Mouse (Mus musculus): Measurements from ENCODE around the gene Unc80. TPM values are rescaled to one million over a fixed set of nuclear protein-coding genes. Genes with fewer than 3 reads are reported as not detected.

The Unc80 gene
- polyA plus RNA-seq, 1 experiment from 2014 or later: 1.4 TPM

GRCm38 (mm10) chr1:66649568-66649967, 181.4 kb downstream of the Unc80 start:
- no peaks in the 10 kb centered on the region for H3K36me3 ChIP-seq
- no peaks in the 10 kb centered on the region for H3K9me3 ChIP-seq
- H3K4me1 ChIP-seq: peaks cover 4% of the 10 kb centered on the region
- no peak for ATAC-seq (ENCODE audit: low FRiP score, low read depth)
- no peak overlapping the region for H3K9ac ChIP-seq
- H3K4me2 ChIP-seq (replicated peaks): no peak overlapping the region
- H3K4me3 ChIP-seq: no peak overlapping the region
- H3K27ac ChIP-seq: no peak overlapping the region
- WGBS: 86% methylated on average over 6 of the region's 6 CpGs
- no peaks in the 10 kb centered on the region for H3K27me3 ChIP-seq (replicated peaks)

GRCm38 (mm10) chr1:66650006-66650405, 181.8 kb downstream of the Unc80 start:
- H3K4me1 ChIP-seq: peaks cover 5% of the 10 kb centered on the region
- H3K4me3 ChIP-seq: no peak overlapping the region
- no peak overlapping the region for H3K9ac ChIP-seq
- WGBS: 69% methylated on average over 1 of the region's 1 CpGs
- H3K9me3 ChIP-seq: no peaks in the 10 kb centered on the region
- H3K27ac ChIP-seq: no peak overlapping the region
- no peaks in the 10 kb centered on the region for H3K36me3 ChIP-seq
- no peak for ATAC-seq (ENCODE audit: low FRiP score, low read depth)
- no peaks in the 10 kb centered on the region for H3K27me3 ChIP-seq (replicated peaks)
- no peak overlapping the region for H3K4me2 ChIP-seq (replicated peaks)

GRCm38 (mm10) chr1:66655119-66655746, 187.1 kb downstream of the Unc80 start:
- Histone ChIP-seq H3K4me1 (peaks cover 7% of the 10 kb centered on the region), H3K4me3 (no peak overlapping the region), H3K27me3 (replicated peaks) (no peaks in the 10 kb centered on the region), H3K9me3 (no peaks in the 10 kb centered on the region), H3K9ac (no peak overlapping the region), H3K36me3 (no peaks in the 10 kb centered on the region), H3K27ac (no peak overlapping the region), H3K4me2 (replicated peaks) (no peak overlapping the region)
- WGBS: 38% methylated on average over 4 of the region's 4 CpGs
- peak; percentile 99 for ATAC-seq (ENCODE audit: low FRiP score, low read depth)

GRCm38 (mm10) chr1:66655747-66656119, 187.6 kb downstream of the Unc80 start:
- peak; percentile 57; the same call in 1 of the 2 replicates for ATAC-seq (ENCODE audit: low FRiP score, low read depth)

GRCm38 (mm10) chr1:66671475-66671874, 203.3 kb downstream of the Unc80 start:
- 67% methylated on average over 7 of the region's 7 CpGs for WGBS

More at GRCm38 (mm10) chr1:66655747-66656119, 187.6 kb downstream of the Unc80 start:
- Histone ChIP-seq H3K27ac (no peak overlapping the region), H3K4me1 (peaks cover 7% of the 10 kb centered on the region), H3K36me3 (no peaks in the 10 kb centered on the region), H3K4me3 (no peak overlapping the region), H3K9ac (no peak overlapping the region), H3K27me3 (replicated peaks) (no peaks in the 10 kb centered on the region), H3K4me2 (replicated peaks) (no peak overlapping the region), H3K9me3 (no peaks in the 10 kb centered on the region)

GRCm38 (mm10) chr1:66672812-66673211, 204.6 kb downstream of the Unc80 start:
- ATAC-seq (ENCODE audit: low FRiP score, low read depth): no peak
- Histone ChIP-seq H3K27ac (no peak overlapping the region), H3K27me3 (replicated peaks) (no peaks in the 10 kb centered on the region), H3K9me3 (no peaks in the 10 kb centered on the region), H3K4me3 (no peak overlapping the region), H3K4me2 (replicated peaks) (no peak overlapping the region), H3K4me1 (no peaks in the 10 kb centered on the region), H3K36me3 (no peaks in the 10 kb centered on the region), H3K9ac (no peak overlapping the region)
- 90% methylated on average over 7 of the region's 7 CpGs for WGBS

More at GRCm38 (mm10) chr1:66671475-66671874, 203.3 kb downstream of the Unc80 start:
- Histone ChIP-seq H3K4me2 (replicated peaks) (no peak overlapping the region), H3K36me3 (no peaks in the 10 kb centered on the region), H3K9ac (no peak overlapping the region), H3K4me3 (no peak overlapping the region), H3K9me3 (no peaks in the 10 kb centered on the region), H3K4me1 (no peaks in the 10 kb centered on the region), H3K27ac (no peak overlapping the region), H3K27me3 (replicated peaks) (no peaks in the 10 kb centered on the region)
- no peak for ATAC-seq (ENCODE audit: low FRiP score, low read depth)

- no peaks in the 10 kb centered on the region for H3K27me3 ChIP-seq (replicated peaks)
- WGBS: 82% methylated on average over 14 of the region's 14 CpGs
- H3K4me2 ChIP-seq (replicated peaks): no peak overlapping the region
- H3K9me3 ChIP-seq: no peaks in the 10 kb centered on the region
- no peak overlapping the region for H3K9ac ChIP-seq
- no peak overlapping the region for H3K4me3 ChIP-seq
- H3K36me3 ChIP-seq: no peaks in the 10 kb centered on the region
- H3K27ac ChIP-seq: no peak overlapping the region
- no peak for ATAC-seq (ENCODE audit: low FRiP score, low read depth)
- H3K4me1 ChIP-seq: no peaks in the 10 kb centered on the region
Observed at GRCm38 (mm10) chr1:66677928-66678327, 209.8 kb downstream of the Unc80 start.

- 47% methylated on average over 2 of the region's 2 CpGs for WGBS
- H3K9me3 ChIP-seq: no peaks in the 10 kb centered on the region
- H3K27me3 ChIP-seq (replicated peaks): no peaks in the 10 kb centered on the region
- no peak overlapping the region for H3K4me3 ChIP-seq
- no peaks in the 10 kb centered on the region for H3K36me3 ChIP-seq
- H3K4me2 ChIP-seq (replicated peaks): no peak overlapping the region
- H3K4me1 ChIP-seq: no peaks in the 10 kb centered on the region
- no peak overlapping the region for H3K27ac ChIP-seq
- ATAC-seq (ENCODE audit: low FRiP score, low read depth): no peak
- H3K9ac ChIP-seq: no peak overlapping the region
Observed at GRCm38 (mm10) chr1:66678662-66679061, 210.5 kb downstream of the Unc80 start.

- Histone ChIP-seq H3K9ac (no peak overlapping the region), H3K27ac (no peak overlapping the region), H3K36me3 (no peaks in the 10 kb centered on the region), H3K9me3 (no peaks in the 10 kb centered on the region), H3K27me3 (replicated peaks) (no peaks in the 10 kb centered on the region), H3K4me2 (replicated peaks) (no peak overlapping the region), H3K4me1 (no peaks in the 10 kb centered on the region), H3K4me3 (no peak overlapping the region)
- no peak for ATAC-seq (ENCODE audit: low FRiP score, low read depth)
- 89% methylated on average over 5 of the region's 5 CpGs for WGBS
Observed at GRCm38 (mm10) chr1:66682974-66683373, 214.8 kb downstream of the Unc80 start.

GRCm38 (mm10) chr1:66691772-66692171, 223.6 kb downstream of the Unc80 start:
- Histone ChIP-seq H3K9ac (no peak overlapping the region), H3K27ac (no peak overlapping the region), H3K9me3 (no peaks in the 10 kb centered on the region), H3K4me3 (no peak overlapping the region), H3K4me2 (replicated peaks) (no peak overlapping the region), H3K4me1 (no peaks in the 10 kb centered on the region), H3K36me3 (no peaks in the 10 kb centered on the region), H3K27me3 (replicated peaks) (no peaks in the 10 kb centered on the region)
- 70% methylated on average over 3 of the region's 3 CpGs for WGBS
- no peak for ATAC-seq (ENCODE audit: low FRiP score, low read depth)

GRCm38 (mm10) chr1:66692308-66692707, 224.1 kb downstream of the Unc80 start:
- ATAC-seq (ENCODE audit: low FRiP score, low read depth): no peak
- no peaks in the 10 kb centered on the region for H3K27me3 ChIP-seq (replicated peaks)
- H3K9ac ChIP-seq: no peak overlapping the region
- H3K27ac ChIP-seq: no peak overlapping the region
- WGBS: 85% methylated on average over 1 of the region's 1 CpGs
- no peaks in the 10 kb centered on the region for H3K4me1 ChIP-seq
- H3K4me2 ChIP-seq (replicated peaks): no peak overlapping the region
- H3K9me3 ChIP-seq: no peaks in the 10 kb centered on the region
- no peak overlapping the region for H3K4me3 ChIP-seq
- no peaks in the 10 kb centered on the region for H3K36me3 ChIP-seq

GRCm38 (mm10) chr1:66692780-66693392, 224.7 kb downstream of the Unc80 start:
- Histone ChIP-seq H3K9ac (no peak overlapping the region), H3K9me3 (no peaks in the 10 kb centered on the region), H3K4me1 (no peaks in the 10 kb centered on the region), H3K4me2 (replicated peaks) (no peak overlapping the region), H3K36me3 (no peaks in the 10 kb centered on the region), H3K27ac (no peak overlapping the region), H3K4me3 (no peak overlapping the region), H3K27me3 (replicated peaks) (no peaks in the 10 kb centered on the region)
- ATAC-seq (ENCODE audit: low FRiP score, low read depth): no peak
- WGBS: 75% methylated on average over 8 of the region's 8 CpGs

GRCm38 (mm10) chr1:66694266-66694665, 226.1 kb downstream of the Unc80 start:
- Histone ChIP-seq H3K9me3 (no peaks in the 10 kb centered on the region), H3K4me3 (no peak overlapping the region), H3K27ac (no peak overlapping the region), H3K4me1 (no peaks in the 10 kb centered on the region), H3K4me2 (replicated peaks) (no peak overlapping the region), H3K9ac (no peak overlapping the region), H3K27me3 (replicated peaks) (no peaks in the 10 kb centered on the region), H3K36me3 (no peaks in the 10 kb centered on the region)
- WGBS: 85% methylated on average over 5 of the region's 5 CpGs
- ATAC-seq (ENCODE audit: low FRiP score, low read depth): no peak

Data from neural tube, embryonic 12.5 days (tissue).